Mouse (Mus musculus) neural tube, embryonic 12.5 days (tissue): Measurements from ENCODE around the gene Irf2bpl. TPM values are rescaled to one million over a fixed set of nuclear protein-coding genes. Genes with fewer than 3 reads are reported as not detected.

ENCODE experiments used
- ATAC-seq: fragments of 200-750 bp; cut with Nextera tagmentation; 2 replicates; pipeline ENCODE4 v1.8.0; 2017; ENCODE audit warnings: low read depth, mild to moderate bottlenecking, moderate TSS enrichment, moderate library complexity; ENCODE audit not compliant: low FRiP score
- H3K27ac ChIP-seq: fragments of 300-500 bp; sonication (generic); 2 replicates; pipeline ENCODE4 v1.5.1; 2016
- H3K27me3 ChIP-seq: fragments of 300-500 bp; sonication (generic); replicated peaks from 2 replicates; pipeline ENCODE4 v1.6.1; 2016; ENCODE audit warnings: mild to moderate bottlenecking
- H3K36me3 ChIP-seq: fragments of 300-500 bp; sonication (generic); 2 replicates; pipeline ENCODE4 v1.6.1; 2016; ENCODE audit warnings: mild to moderate bottlenecking
- H3K4me1 ChIP-seq: fragments of 300-500 bp; sonication (generic); 2 replicates; pipeline ENCODE4 v1.6.1; 2016
- H3K4me2 ChIP-seq: fragments of 300-500 bp; sonication (generic); replicated peaks from 2 replicates; pipeline ENCODE4 v1.6.1; 2016; ENCODE audit warnings: mild to moderate bottlenecking
- H3K4me3 ChIP-seq: fragments of 300-500 bp; sonication (generic); 2 replicates; pipeline ENCODE4 v1.5.1; 2016
- H3K9ac ChIP-seq: fragments of 300-500 bp; sonication (generic); 2 replicates; pipeline ENCODE4 v1.6.1; 2016; ENCODE audit warnings: mild to moderate bottlenecking
- H3K9me3 ChIP-seq: fragments of 300-500 bp; sonication (generic); 2 replicates; pipeline ENCODE4 v1.6.1; 2016; ENCODE audit warnings: mild to moderate bottlenecking
- WGBS: fragments of 180-500 bp; shearing (Covaris S2); methylation state at CpG from one replicate; pipeline ENCODE4 v1.1.7; 2016; 5-methylcytosine and 5-hydroxymethylcytosine counted together
- polyA plus RNA-seq: library from polyadenylated mRNA; unstranded; fragments of >200 nt; fragmentation: Nextera tagmentation; extraction: Ambion mirVana; gene quantifications from 2 replicates; pipeline ENCODE4 v1.2.1, GENCODE M21; 2016

Gene Irf2bpl
- polyA plus RNA-seq, 1 experiment from 2014 or later: 57.2 TPM

- no peaks in the 10 kb centered on the region for H3K36me3 ChIP-seq
- H3K9ac ChIP-seq: no peak overlapping the region
- 78% methylated on average over 4 of the region's 4 CpGs for WGBS
- no peaks in the 10 kb centered on the region for H3K27me3 ChIP-seq
- no peak overlapping the region for H3K4me3 ChIP-seq
- H3K27ac ChIP-seq: no peak overlapping the region
- H3K4me2 ChIP-seq: no peak overlapping the region
- peaks cover 4% of the 10 kb centered on the region for H3K4me1 ChIP-seq
- no peak for ATAC-seq
- no peaks in the 10 kb centered on the region for H3K9me3 ChIP-seq
Measured at GRCm38 (mm10) chr12:86840526-86840925, 44.1 kb downstream of the Irf2bpl start.

- H3K9me3 ChIP-seq: no peaks in the 10 kb centered on the region
- no peaks in the 10 kb centered on the region for H3K36me3 ChIP-seq
- WGBS: 66% methylated on average over 2 of the region's 2 CpGs
- H3K4me3 ChIP-seq: no peak overlapping the region
- H3K4me2 ChIP-seq: no peak overlapping the region
- no peak for ATAC-seq
- no peak overlapping the region for H3K27ac ChIP-seq
- H3K4me1 ChIP-seq: peaks cover 4% of the 10 kb centered on the region
- H3K27me3 ChIP-seq: no peaks in the 10 kb centered on the region
- H3K9ac ChIP-seq: no peak overlapping the region
Measured at GRCm38 (mm10) chr12:86838181-86838580, 46.4 kb downstream of the Irf2bpl start.

DNA sequence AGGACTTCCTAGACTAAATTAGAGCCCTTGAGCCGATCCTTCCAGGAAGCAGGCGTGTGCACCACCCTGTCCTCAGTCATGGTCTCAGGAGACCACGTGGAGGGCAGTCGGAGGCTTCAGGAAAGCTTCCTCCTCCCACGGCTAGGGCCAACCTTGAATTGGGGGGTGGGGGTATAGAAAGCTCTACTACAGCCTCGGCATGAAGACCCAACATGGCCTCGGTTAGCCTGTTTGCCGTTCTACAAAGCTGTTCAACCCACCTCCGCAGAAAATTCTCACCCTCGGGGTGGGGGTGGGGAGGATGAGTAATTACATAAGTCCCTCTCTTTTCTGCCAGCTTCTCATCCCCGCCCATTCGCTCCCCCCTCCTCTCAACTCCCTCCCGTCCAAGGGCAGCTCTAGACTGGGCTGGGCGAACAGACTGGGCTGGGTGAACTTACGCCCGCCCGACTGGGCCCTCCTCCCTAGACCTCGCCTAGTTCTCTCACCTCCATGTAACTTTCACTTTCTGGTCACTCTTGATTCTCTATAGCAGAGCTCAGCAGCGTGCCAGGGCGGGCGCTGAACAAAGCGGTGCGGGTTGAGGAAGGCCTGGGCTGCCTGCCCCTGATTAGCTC, 48.1 kb downstream of the Irf2bpl start:
- Histone ChIP-seq H3K9me3 (no peaks in the 10 kb centered on the region), H3K27ac (no peak overlapping the region), H3K4me1 (peaks cover 20% of the 10 kb centered on the region), H3K9ac (no peak overlapping the region), H3K4me2 (peak overlapping the region; percentile 25), H3K36me3 (no peaks in the 10 kb centered on the region), H3K4me3 (no peak overlapping the region), H3K27me3 (no peaks in the 10 kb centered on the region)
- no peak; the same call in 1 of the 2 replicates for ATAC-seq
- WGBS: 44% methylated on average over 23 of the region's 23 CpGs

DNA sequence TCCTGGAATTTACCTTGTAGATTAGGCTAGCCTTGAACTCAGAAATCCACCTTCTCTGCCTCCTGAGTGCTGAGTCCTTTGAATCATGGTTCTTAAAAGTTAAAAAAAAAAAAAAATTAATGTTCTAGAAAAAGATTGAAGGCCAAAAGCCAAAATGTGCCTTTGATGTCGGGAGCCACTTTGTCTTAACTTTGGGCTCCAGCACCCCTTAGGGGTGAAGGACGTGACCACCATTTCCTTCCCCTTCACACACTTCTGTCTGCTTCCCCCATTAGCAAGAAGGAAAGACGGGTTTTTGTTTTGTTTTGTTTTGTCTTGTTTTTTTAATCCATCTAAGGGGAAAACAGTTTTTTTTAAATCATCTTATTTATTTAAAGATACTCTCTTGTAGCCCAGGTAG, 48.7 kb downstream of the Irf2bpl start:
- no peak overlapping the region for H3K4me2 ChIP-seq
- peaks cover 20% of the 10 kb centered on the region for H3K4me1 ChIP-seq
- H3K27ac ChIP-seq: no peak overlapping the region

GRCm38 (mm10) chr12:86834416-86834772, 50.2 kb downstream of the Irf2bpl start:
- ATAC-seq: no peak
- peaks cover 26% of the 10 kb centered on the region for H3K4me1 ChIP-seq
- no peaks in the 10 kb centered on the region for H3K36me3 ChIP-seq
- no peak overlapping the region for H3K4me2 ChIP-seq
- H3K27ac ChIP-seq: no peak overlapping the region
- no peak overlapping the region for H3K4me3 ChIP-seq
- no peak overlapping the region for H3K9ac ChIP-seq
- H3K9me3 ChIP-seq: no peaks in the 10 kb centered on the region
- WGBS: 90% methylated on average over 3 of the region's 3 CpGs
- no peaks in the 10 kb centered on the region for H3K27me3 ChIP-seq

More for the DNA sequence above, 48.7 kb downstream of the Irf2bpl start:
- Histone ChIP-seq H3K9ac (no peak overlapping the region), H3K27me3 (no peaks in the 10 kb centered on the region), H3K9me3 (no peaks in the 10 kb centered on the region), H3K36me3 (no peaks in the 10 kb centered on the region), H3K4me3 (no peak overlapping the region)
- no peak for ATAC-seq
- 87% methylated on average over 3 of the region's 3 CpGs for WGBS

DNA sequence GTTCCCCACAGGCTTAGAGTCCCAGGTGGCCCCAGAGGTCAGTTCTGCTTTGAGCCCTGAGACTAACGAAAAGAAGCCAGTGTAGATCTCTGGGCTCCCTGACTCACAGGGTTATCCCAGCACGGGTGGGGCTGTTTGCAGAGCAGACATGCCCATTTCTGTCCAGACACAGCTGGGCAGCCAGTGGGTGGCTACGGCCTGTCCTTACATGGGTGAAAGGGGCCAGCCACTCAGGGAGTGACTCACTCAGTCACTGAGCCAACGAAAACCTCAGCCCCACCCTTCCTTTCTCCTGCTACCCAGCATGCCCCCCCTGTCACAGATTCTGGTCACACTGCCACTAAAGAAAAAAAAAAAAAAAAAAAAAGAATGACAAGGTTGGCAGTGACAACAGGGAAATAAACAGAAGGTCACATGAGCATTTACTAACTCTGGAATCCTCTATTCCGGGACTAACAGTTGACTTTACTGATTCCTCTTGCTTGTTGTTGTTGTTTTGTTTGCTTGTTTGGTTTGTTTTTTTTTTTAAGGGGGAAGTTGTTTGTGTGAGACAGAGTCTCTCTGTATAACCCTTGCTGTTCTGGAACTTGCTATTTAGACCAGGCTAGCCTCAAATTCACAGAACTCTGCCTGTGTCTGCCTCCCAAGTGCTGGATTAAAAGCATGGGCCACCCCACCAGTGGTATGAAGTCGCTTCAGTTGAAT, 50.7 kb downstream of the Irf2bpl start:
- no peak overlapping the region for H3K27ac ChIP-seq
- H3K36me3 ChIP-seq: no peaks in the 10 kb centered on the region
- whole genome bisulfite sequencing: 66% methylated on average over 6 of the region's 6 CpGs
- ATAC-seq: no peak
- no peak overlapping the region for H3K4me2 ChIP-seq
- H3K27me3 ChIP-seq: no peaks in the 10 kb centered on the region
- H3K9me3 ChIP-seq: no peaks in the 10 kb centered on the region
- H3K4me1 ChIP-seq: peaks cover 26% of the 10 kb centered on the region
- 0 out of 2 replicates have a peak overlapping the region, but pooled peaks have one; percentile 33 for H3K9ac ChIP-seq
- no peak overlapping the region for H3K4me3 ChIP-seq

DNA sequence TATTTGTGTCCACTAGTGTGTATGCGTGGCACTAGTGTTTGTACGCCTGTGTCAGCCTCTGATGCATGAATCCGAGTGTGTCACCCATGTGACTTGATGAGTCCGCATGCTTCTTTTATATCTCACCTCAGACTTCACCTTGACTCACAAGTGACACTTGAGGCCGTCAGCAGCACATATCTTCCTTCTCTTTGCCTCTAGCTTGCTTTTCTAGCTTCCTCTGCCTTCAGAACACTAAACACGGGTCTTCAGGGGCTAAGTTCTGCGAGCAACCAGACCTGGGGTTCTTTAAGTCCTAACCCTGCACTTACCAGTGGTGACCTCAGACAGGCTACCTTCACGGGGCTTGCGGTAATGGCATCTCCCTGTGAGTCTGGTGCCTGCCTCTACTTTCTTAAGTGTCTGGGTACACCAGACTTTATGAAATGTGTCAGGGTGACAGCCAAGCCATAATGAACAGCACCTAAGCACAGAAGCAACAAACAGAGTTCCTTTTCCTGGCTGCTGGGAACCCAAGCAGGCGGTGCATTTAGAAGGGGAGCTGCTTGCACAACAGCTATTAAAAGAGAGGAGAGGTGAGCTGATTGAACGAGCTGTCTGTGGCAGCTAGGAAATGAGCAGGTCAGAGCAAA, 51.9 kb downstream of the Irf2bpl start:
- WGBS: 61% methylated on average over 11 of the region's 11 CpGs
- Histone ChIP-seq H3K27ac (no peak overlapping the region), H3K9me3 (no peaks in the 10 kb centered on the region), H3K4me2 (peak overlapping the region; percentile 54), H3K4me1 (peaks cover 26% of the 10 kb centered on the region), H3K36me3 (no peaks in the 10 kb centered on the region), H3K4me3 (no peak overlapping the region), H3K27me3 (no peaks in the 10 kb centered on the region), H3K9ac (peak overlapping the region; percentile 41; the same call in 1 of the 2 replicates)
- ATAC-seq: no peak

DNA sequence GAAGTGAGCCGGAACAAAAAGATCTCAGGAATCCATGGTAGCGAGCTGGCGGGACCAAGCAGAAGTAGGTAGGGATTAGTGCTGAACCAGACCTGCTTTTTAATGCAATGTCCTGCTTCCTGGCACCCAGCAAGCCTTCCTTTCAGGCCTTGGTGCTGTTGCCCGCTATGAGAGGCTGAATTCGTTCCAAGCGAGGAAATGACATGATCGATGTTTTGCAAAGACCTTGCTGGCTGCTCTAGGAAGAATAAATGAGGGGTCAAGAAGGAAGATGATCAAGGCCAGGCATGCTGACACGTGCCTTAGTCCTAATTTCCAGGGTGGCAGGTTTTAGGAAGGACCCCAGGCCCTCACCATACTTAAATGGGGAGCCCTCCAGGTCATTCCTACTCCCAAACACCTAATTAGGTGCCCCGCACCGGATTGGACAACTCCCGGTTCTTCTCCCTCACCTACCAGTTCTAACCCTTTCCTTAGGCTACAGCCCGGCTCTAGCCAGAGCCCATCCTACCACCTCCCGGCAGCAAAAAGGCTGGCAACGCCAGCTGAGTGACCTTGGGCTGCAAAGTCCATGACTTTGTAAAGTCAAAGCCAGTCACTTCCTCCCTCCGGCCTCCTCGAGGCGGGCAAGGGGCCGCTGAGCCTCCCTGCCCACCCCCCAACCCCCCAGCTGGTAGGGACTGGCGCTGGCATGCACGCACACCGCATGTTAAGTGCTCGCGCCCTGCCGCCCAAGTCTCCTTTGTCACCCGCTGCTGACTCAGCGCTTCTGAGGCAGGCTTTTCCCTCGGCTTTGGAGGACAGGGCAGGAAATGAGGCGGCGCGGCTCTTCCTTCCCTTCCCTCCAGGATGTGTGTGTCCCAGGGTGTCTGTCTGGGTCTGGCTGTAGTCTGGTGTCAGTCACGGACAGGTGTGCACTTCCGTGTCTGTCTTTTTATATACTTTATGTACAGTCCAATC, 52.7 kb downstream of the Irf2bpl start:
- peak overlapping the region; percentile 41 for H3K9ac ChIP-seq
- ATAC-seq: peak; percentile 84
- 27% methylated on average over 32 of the region's 32 CpGs for WGBS
- H3K4me1 ChIP-seq: peaks cover 31% of the 10 kb centered on the region
- no peak overlapping the region for H3K4me3 ChIP-seq
- no peaks in the 10 kb centered on the region for H3K27me3 ChIP-seq
- H3K36me3 ChIP-seq: no peaks in the 10 kb centered on the region
- peak overlapping the region; percentile 54 for H3K4me2 ChIP-seq
- H3K27ac ChIP-seq: peak overlapping the region; percentile 70
- H3K9me3 ChIP-seq: no peaks in the 10 kb centered on the region

Other genes starting within 250 kb of the Irf2bpl start
- 39.1 and 42.5 TPM in 2 replicates for gene Vash1, start 206.1 kb downstream of the Irf2bpl start, polyA plus RNA-seq
- 15.6 and 18.1 TPM in 2 replicates for gene Angel1, start 158.3 kb downstream of the Irf2bpl start, polyA plus RNA-seq
- gene Lrrc74a, start 150.4 kb downstream of the Irf2bpl start, polyA plus RNA-seq: not detected in 2 replicates
- 41.5 and 43.0 TPM in 2 replicates for gene Cipc, start 62.2 kb upstream of the Irf2bpl start, polyA plus RNA-seq
- gene Zdhhc22, start 105.6 kb upstream of the Irf2bpl start, polyA plus RNA-seq: 7.4 and 9.7 TPM in 2 replicates
- 2.7 and 2.8 TPM in 2 replicates for gene Tmem63c, start 136.5 kb upstream of the Irf2bpl start, polyA plus RNA-seq
- gene Ngb, start 217.7 kb upstream of the Irf2bpl start, polyA plus RNA-seq: 0.49 and 0.60 TPM in 2 replicates